Mouse (Mus musculus): ENCODE data around the gene Smtnl1. TPM values are rescaled to one million over a fixed set of nuclear protein-coding genes. Genes with fewer than 3 reads are reported as not detected.

Gene Smtnl1
- total RNA-seq, 2 experiments from 2014 or later = not detected

DNA sequence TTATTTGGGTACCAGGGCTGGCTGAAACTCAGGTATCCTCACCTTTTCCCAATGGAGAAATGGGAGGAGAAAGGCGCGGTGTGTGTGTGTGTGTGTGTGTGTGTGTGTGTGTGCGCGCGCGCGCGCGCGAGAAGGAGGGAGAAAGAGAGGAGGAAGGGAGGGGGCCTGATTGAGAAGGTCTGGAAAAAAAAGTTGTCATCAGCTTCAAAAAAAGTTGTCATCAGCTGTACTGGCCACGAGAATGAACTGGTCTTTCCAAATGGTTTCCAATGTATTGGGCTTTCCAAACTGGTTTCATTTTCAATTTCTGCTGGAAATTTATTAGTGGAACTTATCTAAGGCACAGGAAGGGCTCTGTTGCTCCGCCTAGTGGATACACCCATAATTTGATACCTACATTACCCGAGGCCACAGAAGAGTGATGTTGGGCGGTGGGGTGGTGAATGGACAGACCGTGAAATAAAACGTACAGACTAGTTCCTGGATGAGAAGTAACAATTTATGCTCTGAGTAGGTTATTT, 23.4 kb downstream of the Smtnl1 start:
- peak; percentile 52 for DNase-seq (ENCODE audit: low spot score)
- intact Hi-C loops (cut with DNase I) = loop anchor here (5.0 to 10.0 kb wide), 3 partner anchors 37 to 344 kb away; partner anchors contain the start of gene Gm19426

DNA sequence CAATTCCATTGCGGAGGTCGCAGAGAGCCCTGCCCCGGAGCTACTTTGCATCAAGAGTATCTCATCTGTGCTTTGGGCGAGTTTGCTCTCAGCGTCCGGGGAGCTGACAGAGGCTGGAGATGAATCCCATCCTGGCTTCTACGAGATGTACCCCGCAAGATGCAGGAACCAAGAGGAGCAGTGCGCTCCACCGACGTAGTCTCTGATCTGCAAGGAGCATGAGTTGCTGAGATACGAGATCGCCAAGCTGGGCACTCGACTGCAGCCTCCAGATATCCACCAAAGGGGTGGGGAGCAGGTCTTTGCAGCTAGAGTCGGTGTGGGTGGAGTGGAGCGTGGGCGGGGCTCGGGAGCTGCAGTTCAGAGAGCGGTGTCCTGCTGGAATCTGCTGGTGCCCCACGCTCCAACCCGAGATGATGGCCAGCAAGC, 23.9 kb downstream of the Smtnl1 start, which contains the start of gene Ube2l6:
Ube2l6 (plus strand) TSS at position 336 of the 429 bp plus-strand sequence.
- peak; percentile 56 for DNase-seq (ENCODE audit: low spot score)

DNA sequence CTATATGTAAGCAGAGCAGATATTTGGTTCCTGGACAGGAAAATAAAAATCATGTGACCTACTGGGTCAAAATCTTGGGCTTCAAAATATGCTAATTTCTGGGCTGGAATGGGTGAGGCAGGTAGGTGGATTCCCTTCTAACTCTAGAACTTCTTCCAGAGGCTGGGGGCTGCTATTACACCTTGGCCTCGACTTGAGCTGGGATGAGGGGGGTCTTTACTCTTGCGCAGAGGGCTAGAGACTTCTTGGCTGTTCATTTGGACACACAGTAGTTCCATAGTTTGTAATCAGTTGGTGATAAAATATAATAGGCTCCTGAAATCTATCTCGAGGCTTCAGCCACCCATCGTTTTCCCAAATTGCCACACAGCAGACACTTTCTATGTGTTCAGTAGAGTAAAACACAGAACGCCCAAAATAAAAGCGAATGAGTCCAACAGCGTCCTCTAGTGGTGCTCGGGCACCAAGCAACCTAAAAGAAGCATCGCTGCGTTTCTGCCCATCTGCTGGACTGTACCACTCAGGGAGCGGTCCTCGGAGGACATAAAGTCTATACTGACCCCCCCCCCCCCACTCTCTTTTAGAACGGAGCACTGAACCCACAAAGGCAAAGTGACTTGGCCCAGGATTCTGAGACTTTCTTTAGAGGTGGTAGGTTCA, 24.5 kb downstream of the Smtnl1 start:
- intact Hi-C loops (cut with DNase I) = loop anchor here (5.0 to 10.0 kb wide), 3 partner anchors 36 to 343 kb away; partner anchors contain the start of gene Gm19426
- peak; percentile 64 for DNase-seq (ENCODE audit: low spot score)

More for the DNA sequence above, 23.9 kb downstream of the Smtnl1 start, which contains the start of gene Ube2l6:
- intact Hi-C loops (cut with DNase I) = loop anchor here (5.0 to 10.0 kb wide), 3 partner anchors 36 to 344 kb away; partner anchors contain the start of gene Gm19426

DNA sequence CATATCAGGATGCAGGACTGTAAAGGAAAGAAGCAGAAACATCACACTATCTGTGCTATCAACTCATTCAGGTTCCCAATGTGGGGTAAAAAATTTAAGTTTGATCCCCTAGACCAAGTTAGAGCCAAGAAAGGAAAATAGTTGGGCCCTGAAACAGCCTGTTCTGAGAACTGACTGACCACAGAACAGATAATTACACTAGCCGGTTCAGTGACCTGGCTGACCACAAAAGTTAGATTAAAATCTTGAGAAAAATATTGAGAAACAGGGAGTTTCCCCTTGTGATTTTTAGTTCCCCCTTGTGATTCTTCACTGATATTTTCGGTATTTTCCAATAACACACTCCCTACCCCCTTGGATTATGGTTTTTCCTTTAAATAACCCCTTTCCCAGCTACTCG, 28.6 kb downstream of the Smtnl1 start:
- intact Hi-C loops (cut with DNase I) = loop anchor here (10.0 kb wide), 1 partner anchor 339 kb away; no protein-coding TSS in a partner anchor
- DNase-seq (ENCODE audit: low spot score) = no peak

DNA sequence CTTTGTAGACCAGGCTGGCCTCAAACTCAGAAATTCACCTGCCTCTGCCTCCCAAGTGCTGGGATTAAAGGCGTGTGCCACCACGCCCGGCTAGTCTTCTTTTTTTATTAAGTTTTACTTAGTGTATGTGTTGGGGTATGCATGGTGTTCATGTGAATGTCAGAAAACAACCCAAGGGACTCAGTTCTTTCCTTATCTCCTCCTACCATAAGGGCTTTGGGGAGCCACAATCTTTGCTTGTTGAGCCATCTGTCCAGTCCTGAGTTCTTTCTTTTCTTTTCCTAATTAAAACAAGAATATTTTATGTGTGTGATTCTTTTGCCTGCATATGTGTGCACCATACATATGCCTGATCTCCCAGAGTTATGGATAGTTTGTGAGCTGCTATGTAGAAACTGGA, 29.3 kb downstream of the Smtnl1 start:
- intact Hi-C loops (cut with DNase I) = loop anchor here (10.0 kb wide), 1 partner anchor 338 kb away; no protein-coding TSS in a partner anchor
- no peak for DNase-seq (ENCODE audit: low spot score)

DNA sequence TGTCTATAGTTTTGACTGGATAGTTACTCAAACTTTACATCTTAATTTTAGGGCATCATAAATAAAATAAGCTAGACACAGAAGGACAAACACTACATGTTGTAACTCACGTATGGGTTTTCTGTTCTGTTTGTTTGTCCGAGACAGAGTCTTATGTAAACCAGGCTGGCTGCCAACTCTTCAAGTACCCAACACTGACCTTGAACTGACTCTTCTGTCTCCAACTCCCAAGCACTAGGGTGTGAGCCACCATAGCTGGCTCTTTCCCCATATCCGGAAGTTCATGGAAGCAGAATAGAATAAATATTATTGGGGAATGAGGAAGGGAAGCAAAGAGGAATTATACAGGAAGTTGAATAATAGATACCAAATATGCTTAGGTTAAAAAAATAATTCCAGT, 29.9 kb downstream of the Smtnl1 start:
- intact Hi-C loops (cut with DNase I) = loop anchor here (10.0 kb wide), 1 partner anchor 338 kb away; no protein-coding TSS in a partner anchor

DNA sequence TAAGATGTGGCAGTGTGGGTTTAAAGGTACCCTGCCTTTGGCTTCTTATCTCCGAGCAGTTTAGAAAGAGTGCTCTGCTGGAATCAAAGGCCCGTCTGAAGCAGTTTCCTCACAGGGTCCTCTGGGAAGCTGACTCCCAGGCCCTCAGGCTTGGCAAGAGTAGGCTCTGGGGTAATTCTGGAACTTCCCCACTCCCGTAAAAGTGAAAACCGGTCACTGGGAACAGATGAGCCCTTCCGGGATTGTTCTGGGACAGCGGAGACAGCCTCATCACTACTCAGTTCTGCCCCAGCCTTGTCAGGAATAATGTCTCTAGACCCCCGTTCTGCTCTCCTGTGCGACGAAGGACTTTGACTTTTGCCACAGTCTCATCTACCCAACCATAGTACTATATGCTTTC, 32.0 kb downstream of the Smtnl1 start:
- intact Hi-C loops (cut with DNase I) = loop anchor here (10.0 kb wide), 1 partner anchor 336 kb away; no protein-coding TSS in a partner anchor
- no peak for DNase-seq (ENCODE audit: low spot score)

More for the DNA sequence above, 29.9 kb downstream of the Smtnl1 start:
- DNase-seq (ENCODE audit: low spot score) = no peak

DNA sequence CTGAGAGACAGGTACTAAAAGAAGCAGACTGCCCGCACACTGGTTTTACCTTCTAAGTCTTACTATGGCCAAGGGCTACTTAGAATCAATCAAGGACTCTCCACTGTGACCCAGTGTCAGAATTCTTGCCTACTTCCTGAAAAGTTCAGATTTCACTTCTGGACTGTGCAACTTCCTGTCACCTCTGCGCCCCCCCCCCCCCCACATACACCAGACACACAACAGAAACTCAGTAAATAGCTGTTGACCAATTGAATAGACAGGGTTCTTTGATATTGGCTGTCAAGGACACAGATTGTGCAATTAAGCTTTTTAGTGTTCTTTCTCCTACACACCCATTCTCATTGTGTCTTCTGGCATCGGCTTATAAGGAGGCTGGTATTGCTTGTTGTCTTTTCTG, 34.1 kb downstream of the Smtnl1 start:
- intact Hi-C loops (cut with DNase I) = no loop called here
- DNase-seq (ENCODE audit: low spot score) = no peak

DNA sequence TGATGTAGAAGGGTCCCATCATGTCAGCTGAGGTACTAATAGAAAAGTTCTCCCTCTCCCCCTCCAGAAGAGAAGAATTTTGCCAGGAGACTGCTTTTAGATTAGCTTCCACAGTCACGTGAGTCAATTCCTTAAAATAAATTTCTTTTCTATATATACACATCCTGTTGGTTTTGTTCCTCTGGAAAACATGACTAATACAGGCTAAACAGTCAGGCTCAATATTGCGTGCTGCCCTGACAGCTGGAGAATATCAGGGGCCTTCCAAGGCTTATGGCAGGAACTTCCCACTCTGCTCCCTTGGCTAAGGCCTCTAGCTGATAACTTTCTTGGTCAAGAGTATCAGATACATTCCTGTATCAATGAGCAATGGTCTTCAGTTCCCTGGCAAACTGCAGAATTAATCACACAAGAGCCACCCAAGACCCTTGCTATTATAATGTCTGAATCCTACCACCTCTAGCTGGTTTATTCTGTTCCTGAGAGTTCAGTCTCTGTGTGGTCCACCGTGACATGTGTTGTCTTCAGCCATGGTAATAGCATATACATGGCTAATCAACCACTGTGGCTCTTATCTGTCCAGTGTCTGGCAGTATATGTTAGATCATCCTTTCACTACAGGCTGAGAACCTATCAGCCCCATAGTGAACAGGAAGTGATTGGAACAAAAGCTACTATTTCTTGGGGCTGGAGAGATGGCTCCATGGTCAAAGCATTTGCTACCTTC, 38.4 kb downstream of the Smtnl1 start:
- DNase-seq (ENCODE audit: low spot score) = no peak
- intact Hi-C loops (cut with DNase I) = no loop called here

DNA sequence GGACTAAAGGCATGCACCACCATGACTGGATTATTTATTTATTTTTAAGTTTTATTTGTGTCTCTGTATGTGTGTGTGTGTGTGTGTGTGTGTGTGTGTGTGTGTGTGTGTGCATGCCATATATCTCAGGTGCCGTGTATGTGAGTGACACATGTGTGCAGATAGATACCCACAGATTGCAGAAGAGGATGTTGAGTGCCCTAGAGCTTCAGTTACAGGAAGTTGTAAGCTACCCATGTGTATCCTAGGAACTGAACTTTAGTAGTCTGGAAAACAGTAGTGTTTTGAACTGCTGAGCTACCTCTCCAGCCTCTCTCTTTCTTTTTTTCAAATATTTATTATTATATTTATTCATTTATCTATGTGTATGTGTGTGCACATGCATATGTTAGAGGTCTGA, 39.1 kb downstream of the Smtnl1 start:
- DNase-seq (ENCODE audit: low spot score) = no peak
- intact Hi-C loops (cut with DNase I) = no loop called here

DNA sequence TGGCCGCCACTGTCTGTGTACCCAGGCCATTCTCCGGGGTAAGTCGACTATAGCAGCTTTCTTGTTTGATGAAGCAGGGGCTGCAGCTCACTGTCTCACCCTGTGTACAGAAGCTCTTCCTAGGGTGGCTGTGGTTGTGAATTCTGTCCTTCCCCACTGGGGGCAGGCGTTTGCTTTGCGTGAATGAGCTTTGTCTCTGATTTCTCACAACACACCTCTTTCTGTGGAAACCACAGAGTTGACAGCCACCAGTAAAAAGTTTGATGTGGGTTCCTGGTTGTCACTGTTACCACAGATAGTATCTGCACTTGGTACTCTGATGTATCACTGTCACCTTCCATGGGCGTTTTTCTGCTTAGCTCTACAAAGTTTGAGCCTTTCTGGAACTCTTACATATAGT, 43.2 kb downstream of the Smtnl1 start:
- intact Hi-C loops (cut with DNase I) = no loop called here
- no peak for DNase-seq (ENCODE audit: low spot score)

DNA sequence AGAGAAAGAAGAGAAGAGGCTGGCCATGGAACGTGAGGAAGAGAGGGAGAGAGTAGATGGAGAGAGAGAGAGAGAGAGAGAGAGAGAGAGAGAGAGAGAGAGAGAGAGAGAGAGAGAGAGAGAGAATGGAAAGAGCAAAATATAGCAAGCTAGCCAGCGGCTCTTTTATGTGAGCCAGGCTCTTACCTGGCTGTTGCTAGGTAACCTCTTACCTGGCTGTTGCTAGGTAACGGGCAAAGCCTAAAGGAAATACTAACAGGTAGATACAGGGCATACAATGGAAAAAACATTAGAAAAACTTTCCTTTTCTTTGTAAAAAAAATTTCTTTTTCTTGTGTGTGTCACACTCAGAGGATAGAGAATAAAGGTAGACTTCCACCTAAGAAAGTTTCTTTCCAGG, 44.7 kb downstream of the Smtnl1 start:
- intact Hi-C loops (cut with DNase I) = no loop called here

DNA sequence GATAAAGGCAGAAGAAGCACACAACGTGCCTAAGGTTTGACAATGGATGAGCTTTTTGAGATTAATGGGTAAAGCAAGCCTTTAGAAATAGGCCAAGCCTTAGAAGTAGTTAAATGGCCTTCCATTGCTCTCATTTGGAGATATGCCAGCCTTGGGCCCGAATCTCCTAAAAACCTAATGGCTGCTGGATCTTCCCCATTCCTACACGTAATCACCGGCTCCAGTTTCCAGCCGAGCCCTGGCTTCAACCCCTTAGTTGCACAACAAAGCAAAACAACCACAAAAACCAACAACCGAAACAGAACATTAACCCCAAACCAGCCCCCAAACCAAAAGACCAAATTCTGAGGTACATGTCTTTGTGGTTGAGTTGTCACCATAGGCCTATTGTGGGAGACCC, 46.8 kb downstream of the Smtnl1 start:
- DNase-seq (ENCODE audit: low spot score) = no peak
- intact Hi-C loops (cut with DNase I) = no loop called here

More for the DNA sequence above, 44.7 kb downstream of the Smtnl1 start:
- DNase-seq (ENCODE audit: low spot score) = no peak

DNA sequence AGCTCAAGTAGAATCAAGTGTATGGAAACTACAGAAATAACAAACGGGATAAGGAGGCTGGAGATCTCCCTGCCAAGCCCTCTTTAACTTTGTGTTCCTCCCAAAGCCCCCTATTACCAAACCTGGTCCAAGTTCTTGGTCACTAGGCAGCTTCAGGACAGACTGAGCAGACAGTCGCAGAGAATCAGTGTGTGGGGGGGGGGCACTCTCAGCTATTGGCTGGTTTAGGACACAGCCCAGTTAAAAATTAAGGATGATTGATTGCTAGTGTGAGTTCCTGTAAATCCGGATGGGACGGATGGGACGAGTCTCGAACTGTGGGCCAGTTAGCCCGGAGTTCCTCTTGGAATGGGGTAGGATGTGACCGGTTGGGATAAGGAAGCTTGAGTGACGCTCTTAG, 47.2 kb downstream of the Smtnl1 start, which contains the start of gene Serping1:
Serping1 (minus strand) TSS at position 204 of the 400 bp plus-strand sequence.
- no peak for DNase-seq (ENCODE audit: low spot score)
- intact Hi-C loops (cut with DNase I) = no loop called here

DNA sequence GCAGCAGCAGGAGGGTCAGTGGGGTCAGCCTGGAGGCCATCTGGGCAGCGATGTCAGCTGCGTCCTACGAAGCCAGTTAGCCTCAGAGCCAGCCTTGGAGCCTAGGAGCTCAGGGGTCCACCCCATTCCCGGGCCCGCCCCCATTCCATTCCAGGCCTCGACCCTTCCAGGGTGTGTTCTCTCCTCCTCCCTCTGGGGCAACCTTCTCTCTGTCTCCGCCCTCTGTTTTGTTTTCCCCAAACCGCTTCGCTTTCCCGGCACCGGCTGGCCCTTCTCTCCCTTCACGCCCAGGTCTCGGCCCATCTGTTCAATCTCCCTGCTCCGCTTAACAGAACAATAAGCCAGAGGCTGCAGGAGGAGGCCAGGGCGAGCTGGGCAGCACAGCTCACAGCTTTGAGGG, 47.7 kb downstream of the Smtnl1 start:
- intact Hi-C loops (cut with DNase I) = no loop called here

DNA sequence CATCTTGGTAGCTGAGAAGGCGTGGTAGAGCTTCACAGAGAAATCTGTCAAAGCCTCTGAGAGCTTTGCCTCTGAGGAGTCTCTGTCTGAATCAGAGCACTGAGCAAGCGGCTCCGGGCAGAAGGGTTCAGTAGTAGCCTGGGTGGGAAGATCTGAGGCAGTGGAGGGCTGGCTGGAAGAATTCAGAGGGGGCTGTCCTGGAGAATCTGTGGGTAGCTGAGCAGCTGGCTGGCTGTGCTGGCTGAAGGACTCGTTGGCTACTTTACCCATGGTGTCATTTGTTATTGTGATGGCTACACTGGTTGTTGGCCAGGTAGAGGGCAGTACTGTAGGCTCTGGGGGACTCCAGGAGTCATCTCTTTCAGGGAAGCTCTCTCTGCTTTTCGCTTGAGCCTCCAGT, 49.3 kb downstream of the Smtnl1 start:
- intact Hi-C loops (cut with DNase I) = no loop called here
- DNase-seq (ENCODE audit: low spot score) = no peak

More for the DNA sequence above, 47.7 kb downstream of the Smtnl1 start:
- DNase-seq (ENCODE audit: low spot score) = peak; percentile 85

DNA sequence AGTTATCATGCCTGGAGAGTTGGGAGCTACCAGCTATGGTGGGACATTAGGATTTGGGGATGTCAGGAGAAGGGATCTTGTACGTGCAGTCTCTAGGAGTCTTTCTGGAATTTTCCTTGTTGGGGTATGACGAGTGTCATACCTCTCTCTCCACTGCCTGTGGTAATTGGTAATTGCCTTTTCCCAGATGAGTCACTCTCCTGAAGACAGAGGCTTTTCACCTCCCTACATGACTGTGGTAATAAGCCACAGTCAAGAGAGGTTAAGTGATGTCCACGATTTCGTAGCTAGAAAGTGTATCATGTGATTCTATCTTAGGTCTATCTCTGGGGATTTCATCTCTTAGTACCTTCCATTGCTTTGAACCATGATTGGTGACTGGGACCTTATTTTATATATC, 50.0 kb downstream of the Smtnl1 start:
- DNase-seq (ENCODE audit: low spot score) = no peak
- intact Hi-C loops (cut with DNase I) = no loop called here

DNA sequence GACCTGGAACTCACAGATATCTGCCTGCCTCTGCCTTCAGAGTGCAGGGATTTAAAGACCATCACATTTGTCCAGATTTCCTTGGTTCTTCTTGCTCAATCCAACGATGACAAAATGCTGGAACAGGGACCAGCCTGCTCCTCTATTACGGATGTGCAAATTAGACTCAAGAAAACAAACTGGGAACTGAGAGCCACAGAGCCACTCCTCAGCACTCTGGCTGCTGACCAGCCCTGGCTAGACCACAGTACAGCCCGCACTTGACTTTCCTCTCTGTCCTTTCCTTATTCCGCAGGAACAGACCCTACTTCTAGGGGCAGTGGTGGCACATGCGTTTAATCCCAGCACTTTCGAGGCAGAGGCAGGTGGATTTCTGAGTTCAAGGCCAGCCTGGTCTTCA, 52.0 kb downstream of the Smtnl1 start:
- intact Hi-C loops (cut with DNase I) = no loop called here
- DNase-seq (ENCODE audit: low spot score) = peak; percentile 49

DNA sequence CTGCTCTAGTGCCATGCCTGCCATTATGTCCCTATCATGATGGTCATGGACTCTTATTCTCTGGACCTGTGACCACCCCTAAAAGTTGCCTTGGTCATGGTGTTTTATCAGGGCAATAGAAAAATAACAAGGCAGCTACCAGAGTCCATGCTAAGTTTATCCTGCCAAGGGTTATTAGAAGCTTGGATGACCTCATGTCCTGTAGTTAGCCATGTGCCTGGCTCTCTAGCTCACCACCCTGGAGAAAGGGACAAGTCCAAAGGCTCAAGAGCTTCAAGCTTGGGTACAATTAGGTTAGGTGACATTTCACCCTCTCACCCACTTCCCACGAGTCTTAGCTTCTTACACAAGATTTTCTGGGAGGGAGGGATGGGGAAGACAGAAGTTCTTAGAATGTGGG, 59.6 kb downstream of the Smtnl1 start:
- intact Hi-C loops (cut with DNase I) = loop anchor here (5.0 kb wide), 1 partner anchor 34 kb away; the partner anchor contains the start of gene Ube2l6
- no peak for DNase-seq (ENCODE audit: low spot score)

DNA sequence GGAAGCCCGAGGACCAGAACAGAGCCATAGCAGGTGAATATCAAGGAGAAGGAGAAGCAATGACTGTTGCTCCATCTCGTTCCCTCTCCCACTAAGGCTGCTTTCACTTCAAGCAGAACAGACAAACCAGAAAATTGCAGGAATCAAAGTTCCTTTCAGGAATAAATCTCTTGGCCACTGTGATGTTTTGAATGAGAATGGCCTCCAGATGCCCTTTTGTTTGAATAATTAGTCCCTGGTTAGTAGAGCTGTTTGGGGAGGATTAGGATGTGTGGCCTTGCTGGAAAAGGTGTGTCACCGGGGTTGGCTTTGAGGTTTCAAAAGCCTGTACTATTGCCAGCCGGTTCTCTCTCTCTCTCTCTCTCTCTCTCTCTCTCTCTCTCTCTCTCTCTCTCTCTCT, 60.2 kb downstream of the Smtnl1 start:
- intact Hi-C loops (cut with DNase I) = loop anchor here (5.0 kb wide), 1 partner anchor 35 kb away; the partner anchor contains the start of gene Ube2l6
- no peak for DNase-seq (ENCODE audit: low spot score)

All from heart, postnatal 25 days (tissue).